Mouse (Mus musculus) stomach, postnatal 0 days (tissue): ENCODE data around the gene Hoxa1. TPM values are rescaled to one million over a fixed set of nuclear protein-coding genes. Genes with fewer than 3 reads are reported as not detected.

Experiments
- ATAC-seq: fragments of 200-750 bp; cut with Nextera tagmentation; 2 replicates; pipeline ENCODE4 v1.8.0; 2017; ENCODE audit not compliant: low FRiP score, low TSS enrichment
- DNase-seq: peaks from one replicate; pipeline ENCODE4 v3.0.0-alpha.2; 2016; ENCODE audit warnings: low spot score
- H3K27ac ChIP-seq: fragments of 300-500 bp; sonication (generic); replicated peaks from 2 replicates; pipeline ENCODE4 v1.5.1; 2014; ENCODE audit warnings: mild to moderate bottlenecking, control low read depth
- H3K27me3 ChIP-seq: fragments of 300-500 bp; sonication (generic); 2 replicates; pipeline ENCODE4 v1.6.1; 2014; ENCODE audit warnings: low read length; ENCODE audit not compliant: control insufficient read depth, insufficient read depth
- H3K36me3 ChIP-seq: fragments of 300-500 bp; sonication (generic); 2 replicates; pipeline ENCODE4 v1.6.1; 2014; ENCODE audit warnings: low read length, mixed read lengths; ENCODE audit not compliant: control insufficient read depth, insufficient read depth
- H3K4me1 ChIP-seq: fragments of 300-500 bp; sonication (generic); replicated peaks from 2 replicates; pipeline ENCODE4 v1.6.1; 2014; ENCODE audit warnings: antibody characterized with exemption; ENCODE audit not compliant: control insufficient read depth, insufficient read depth
- H3K4me2 ChIP-seq: fragments of 300-500 bp; sonication (generic); replicated peaks from 2 replicates; pipeline ENCODE4 v1.6.1; 2014; ENCODE audit warnings: low read depth, mild to moderate bottlenecking, control low read depth, moderate library complexity
- H3K4me3 ChIP-seq: fragments of 300-500 bp; sonication (generic); 2 replicates; pipeline ENCODE4 v1.5.1; 2014; ENCODE audit warnings: low read depth, low read length, control low read depth
- H3K9ac ChIP-seq: fragments of 300-500 bp; sonication (generic); 2 replicates; pipeline ENCODE4 v1.6.1; 2014; ENCODE audit warnings: mild to moderate bottlenecking, low read length, control low read depth, mixed read lengths
- H3K9me3 ChIP-seq: fragments of 300-500 bp; sonication (generic); 2 replicates; pipeline ENCODE4 v1.6.1; 2016; ENCODE audit warnings: low read length; ENCODE audit not compliant: control insufficient read depth
- CTCF ChIP-seq: IDR thresholded peaks from 2 replicates; pipeline ENCODE4 v1.5.1; 2016; ENCODE audit warnings: antibody characterized with exemption, low read depth, mild to moderate bottlenecking, moderate library complexity
- EP300 ChIP-seq: optimal IDR thresholded peaks from 2 replicates; pipeline ENCODE3; 2016; ENCODE audit warnings: antibody characterized with exemption
- WGBS: fragments of 180-500 bp; shearing (Covaris S2); extraction: QIAGEN DNeasy Blood & Tissue Kit; methylation state at CpG from one replicate; pipeline ENCODE4 v1.1.7; 2014; 5-methylcytosine and 5-hydroxymethylcytosine counted together
- polyA plus RNA-seq: library from polyadenylated mRNA; unstranded; fragments of >200 nt; fragmentation: Nextera tagmentation; extraction: Ambion mirVana; gene quantifications from 2 replicates; pipeline ENCODE4 v1.2.1, GENCODE M21; 2015

The Hoxa1 gene
- polyA plus RNA-seq, 1 experiment from 2014 or later: 0.35 TPM

GRCm38 (mm10) chr6:52204050-52204752, 46.1 kb upstream of the Hoxa1 start, which contains the start of gene Hoxa5:
Gene Hoxa5, minus strand, starts transcription at chr6:52204587.
- DNase-seq (peak; percentile 81), ATAC-seq (peak; percentile 88)
- H3K9me3 ChIP-seq: no peaks in the 10 kb centered on the region
- WGBS: under 1% methylated on average over 62 of the region's 65 CpGs
- no peaks in the 10 kb centered on the region for H3K4me1 ChIP-seq
- TF ChIP-seq CTCF: peak; percentile 92
- no peak for TF ChIP-seq EP300
- no peaks in the 10 kb centered on the region for H3K36me3 ChIP-seq
- peak within 1 kb of the TSS; percentile 92 for H3K9ac ChIP-seq
- peak within 1 kb of the TSS; percentile 73 for H3K4me3 ChIP-seq
- peak within 1 kb of the TSS; percentile 76 for H3K4me2 ChIP-seq
- H3K27ac ChIP-seq: peak within 1 kb of the TSS; percentile 86
- H3K27me3 ChIP-seq: peaks cover 5% of the 10 kb centered on the region; the same call in 1 of the 2 replicates

- ATAC-seq (peak; percentile 33), DNase-seq (peak; percentile 30)
- Histone ChIP-seq H3K4me1 (no peaks in the 10 kb centered on the region), H3K9me3 (no peaks in the 10 kb centered on the region), H3K4me3 (peak overlapping the region; percentile 73), H3K4me2 (peak overlapping the region; percentile 76), H3K9ac (peak overlapping the region; percentile 92), H3K27ac (peak overlapping the region; percentile 86), H3K36me3 (no peaks in the 10 kb centered on the region), H3K27me3 (peaks cover 5% of the 10 kb centered on the region; the same call in 1 of the 2 replicates)
- TF ChIP-seq CTCF: no peak
- no peak for TF ChIP-seq EP300
- WGBS: 1% methylated on average over 42 of the region's 46 CpGs
Observed at GRCm38 (mm10) chr6:52203371-52204049, 45.4 kb upstream of the Hoxa1 start.

GRCm38 (mm10) chr6:52203121-52203370, 44.9 kb upstream of the Hoxa1 start:
- H3K9me3 ChIP-seq: no peaks in the 10 kb centered on the region
- H3K9ac ChIP-seq: peak overlapping the region; percentile 92
- TF ChIP-seq CTCF (no peak), EP300 (no peak)
- 21% methylated on average over 10 of the region's 10 CpGs for WGBS
- H3K4me1 ChIP-seq: no peaks in the 10 kb centered on the region
- peak overlapping the region; percentile 76 for H3K4me2 ChIP-seq
- H3K4me3 ChIP-seq: peak overlapping the region; percentile 73
- peak overlapping the region; percentile 86 for H3K27ac ChIP-seq
- H3K27me3 ChIP-seq: peaks cover 2% of the 10 kb centered on the region; the same call in 1 of the 2 replicates
- ATAC-seq: no peak
- H3K36me3 ChIP-seq: no peaks in the 10 kb centered on the region
- DNase-seq: peak; percentile 19

DNA sequence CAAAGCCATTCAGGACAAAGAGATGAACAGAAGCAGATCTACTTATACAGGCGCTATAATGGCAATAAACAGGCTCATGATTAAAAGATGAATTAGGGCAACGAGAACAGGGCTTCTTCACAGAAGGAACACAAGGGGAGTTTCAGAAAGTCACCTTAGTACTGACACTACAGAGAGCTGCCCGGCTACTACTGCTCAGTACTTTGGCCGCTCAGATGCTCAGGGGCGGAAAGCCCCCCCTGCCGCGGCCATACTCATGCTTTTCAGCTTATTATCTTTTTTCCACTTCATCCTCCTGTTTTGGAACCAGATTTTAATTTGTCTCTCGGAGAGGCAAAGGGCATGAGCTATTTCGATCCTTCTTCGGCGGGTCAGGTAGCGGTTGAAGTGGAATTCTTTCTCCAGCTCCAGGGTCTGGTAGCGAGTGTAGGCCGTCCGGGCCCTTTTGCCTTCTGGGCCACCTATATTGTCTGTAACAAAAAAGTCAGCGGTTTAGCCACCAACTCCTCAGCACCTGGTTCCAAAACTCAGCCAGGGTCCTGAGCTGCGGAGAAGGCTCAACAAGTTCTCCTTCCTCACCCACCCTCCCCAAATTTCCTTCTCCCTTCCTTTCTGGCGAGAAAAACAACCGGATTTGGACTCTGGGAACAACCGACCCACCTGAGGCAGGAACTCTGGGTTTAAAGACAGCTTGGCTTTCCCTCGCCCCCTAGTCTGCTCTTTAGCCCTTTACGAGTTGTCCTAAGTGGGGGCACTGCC, 44.4 kb upstream of the Hoxa1 start:
- H3K27ac ChIP-seq: peak overlapping the region; percentile 86
- peak overlapping the region; percentile 76 for H3K4me2 ChIP-seq
- ATAC-seq (no peak), DNase-seq (no peak)
- peaks cover 2% of the 10 kb centered on the region; the same call in 1 of the 2 replicates for H3K27me3 ChIP-seq
- H3K9me3 ChIP-seq: no peaks in the 10 kb centered on the region
- WGBS: 27% methylated on average over 22 of the region's 22 CpGs
- peak overlapping the region; percentile 92 for H3K9ac ChIP-seq
- TF ChIP-seq EP300 (no peak), CTCF (no peak)
- no peaks in the 10 kb centered on the region for H3K36me3 ChIP-seq
- H3K4me3 ChIP-seq: peak overlapping the region; percentile 73
- H3K4me1 ChIP-seq: no peaks in the 10 kb centered on the region

GRCm38 (mm10) chr6:52201269-52201668, 43.2 kb upstream of the Hoxa1 start:
- H3K4me3 ChIP-seq: peak overlapping the region; percentile 73
- ATAC-seq (no peak), DNase-seq (peak; percentile 19)
- H3K9ac ChIP-seq: peak overlapping the region; percentile 50
- WGBS: 50% methylated on average over 1 of the region's 1 CpGs
- H3K9me3 ChIP-seq: no peaks in the 10 kb centered on the region
- H3K27ac ChIP-seq: peak overlapping the region; percentile 84
- TF ChIP-seq EP300 (no peak), CTCF (no peak)
- peak overlapping the region; percentile 76 for H3K4me2 ChIP-seq
- H3K36me3 ChIP-seq: no peaks in the 10 kb centered on the region
- no peaks in the 10 kb centered on the region for H3K4me1 ChIP-seq
- no peaks in the 10 kb centered on the region; the same call in 1 of the 2 replicates for H3K27me3 ChIP-seq
